Mouse (Mus musculus): ENCODE data around the gene Fndc9. TPM values are rescaled to one million over a fixed set of nuclear protein-coding genes. Genes with fewer than 3 reads are reported as not detected.
A peak's percentile ranks its signal among the peaks of the same experiment; 100 is the strongest.

Gene Fndc9
- total RNA-seq, 2 experiments from 2014 or later: 0.92 to 1.3 TPM

DNA sequence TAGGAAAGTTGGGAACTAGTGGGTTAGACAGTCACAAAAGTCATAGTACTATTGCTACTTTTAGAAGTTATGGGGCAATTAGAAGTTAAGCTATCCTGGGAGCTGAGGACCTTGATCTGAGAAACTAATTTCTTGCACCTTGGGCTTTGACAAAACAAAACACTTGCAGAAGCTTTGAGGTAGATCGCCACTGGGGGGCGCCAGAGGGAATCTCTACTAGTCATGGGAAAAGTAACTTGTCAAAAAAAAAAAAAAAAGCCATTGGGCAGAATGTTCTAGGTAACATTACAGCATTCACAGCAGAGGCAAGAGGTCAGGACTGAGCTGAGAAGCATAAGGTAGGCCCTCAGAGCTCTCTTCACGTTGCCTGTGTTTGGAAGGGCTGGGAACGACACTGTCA is 1.6 kb downstream of the Fndc9 start:
- peak in 1 of 2 experiments; percentile 62 for DNase-seq

DNA sequence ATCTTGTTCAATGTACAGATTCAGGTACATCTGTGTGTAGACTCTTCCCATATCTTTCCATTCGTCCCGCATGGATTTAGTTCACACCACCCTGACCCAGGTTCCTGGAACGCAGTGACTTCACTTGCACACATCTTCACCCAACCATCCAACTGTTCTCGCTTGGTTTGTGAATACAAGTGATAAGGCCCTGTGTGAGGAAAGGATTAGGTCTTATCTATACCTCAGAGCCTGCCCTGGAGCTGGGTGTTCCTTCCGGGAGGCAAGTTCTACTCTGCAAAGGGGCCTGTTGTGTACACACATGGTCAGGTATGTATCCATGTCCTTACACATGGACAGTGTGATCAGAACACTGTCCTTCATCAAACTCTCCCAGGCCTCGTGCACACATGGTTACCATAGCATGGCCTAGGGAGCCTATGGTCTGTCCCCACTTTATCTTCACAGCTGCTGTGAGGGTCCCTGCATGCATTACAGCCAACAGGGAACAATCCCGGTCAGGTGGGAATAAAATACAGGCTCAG is 5.9 kb downstream of the Fndc9 start:
- DNase-seq: no peak

DNA sequence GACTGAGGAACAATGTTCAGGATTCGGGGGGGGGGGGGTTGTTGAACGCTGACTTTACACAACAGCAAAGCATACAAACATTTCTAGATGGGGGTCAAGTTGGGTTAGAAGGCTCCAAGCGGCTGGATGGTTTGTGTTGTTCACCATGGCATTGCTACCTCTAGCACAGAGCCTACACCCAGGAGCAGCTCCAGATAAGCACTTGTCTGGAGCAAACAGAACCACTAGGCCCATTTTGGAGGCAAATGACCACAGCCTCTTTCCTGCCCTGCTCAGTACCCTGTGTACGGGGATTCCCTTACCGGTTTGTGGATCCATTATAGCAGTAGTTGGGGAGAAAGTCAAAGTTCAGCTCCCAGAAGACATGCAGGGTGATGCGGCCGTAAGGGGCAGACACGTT is 6.7 kb downstream of the Fndc9 start:
- no peak for DNase-seq

DNA sequence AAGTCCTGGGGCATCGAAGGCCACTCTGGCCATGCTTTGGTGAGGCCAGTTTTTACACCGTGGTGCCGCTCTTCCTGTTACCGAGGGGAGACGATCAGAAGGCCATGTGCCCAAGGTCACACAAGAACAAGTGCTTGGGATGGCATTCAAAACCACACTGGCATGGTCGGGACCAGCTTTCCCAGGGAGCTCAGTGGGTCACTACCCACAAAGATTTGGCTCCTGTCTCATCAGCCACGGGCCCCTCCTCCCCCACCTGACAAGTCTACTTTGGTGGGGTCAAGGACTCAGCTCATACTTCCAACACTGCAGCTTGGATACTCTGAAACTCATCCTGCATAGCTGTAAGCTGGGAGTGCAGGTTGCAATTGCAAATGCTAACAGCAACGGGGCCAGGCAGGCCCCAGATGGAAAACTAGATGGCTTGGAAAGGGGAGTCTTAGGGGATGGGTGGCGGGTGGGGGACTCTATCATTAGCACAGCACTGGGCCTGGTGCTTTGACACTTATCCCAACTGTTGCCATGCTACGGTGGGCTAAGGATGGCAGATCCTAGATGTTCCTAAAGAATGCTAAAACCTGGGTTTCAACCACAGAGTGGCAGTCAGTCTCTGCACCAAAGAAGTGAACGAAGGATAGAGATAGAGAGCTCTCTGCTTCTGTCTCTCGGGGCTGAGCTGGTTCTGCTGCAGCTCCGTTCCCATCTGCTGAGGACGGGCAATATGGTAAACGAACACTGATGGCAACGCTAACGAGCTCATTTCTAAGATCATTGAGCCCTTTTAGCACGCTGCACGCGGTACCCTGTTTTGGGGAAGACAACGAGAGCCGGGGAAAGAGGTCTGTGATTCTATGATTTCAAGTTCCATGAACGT is 9.6 kb downstream of the Fndc9 start:
- DNase-seq: peak in 1 of 2 experiments; percentile 59

DNA sequence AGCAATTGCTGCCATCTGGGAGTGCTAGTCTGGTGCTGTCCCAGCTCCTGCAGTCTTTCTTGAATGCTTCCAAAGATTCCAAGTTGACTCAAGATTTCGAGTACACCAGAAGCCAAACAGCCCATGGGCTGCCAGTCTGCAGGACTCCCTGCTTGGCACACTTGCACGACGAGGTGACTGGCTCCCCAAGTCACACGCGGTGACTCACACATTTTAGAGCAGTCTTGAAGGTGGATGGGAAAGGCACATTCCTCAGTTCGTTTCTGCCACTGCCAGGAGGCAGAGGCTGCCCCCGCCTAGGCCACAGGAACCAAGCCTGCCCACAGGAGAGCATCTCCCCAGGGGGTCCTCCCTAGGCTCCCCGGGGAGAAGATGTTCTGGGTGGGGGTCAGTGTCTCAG is 10.6 kb downstream of the Fndc9 start:
- DNase-seq: no peak

DNA sequence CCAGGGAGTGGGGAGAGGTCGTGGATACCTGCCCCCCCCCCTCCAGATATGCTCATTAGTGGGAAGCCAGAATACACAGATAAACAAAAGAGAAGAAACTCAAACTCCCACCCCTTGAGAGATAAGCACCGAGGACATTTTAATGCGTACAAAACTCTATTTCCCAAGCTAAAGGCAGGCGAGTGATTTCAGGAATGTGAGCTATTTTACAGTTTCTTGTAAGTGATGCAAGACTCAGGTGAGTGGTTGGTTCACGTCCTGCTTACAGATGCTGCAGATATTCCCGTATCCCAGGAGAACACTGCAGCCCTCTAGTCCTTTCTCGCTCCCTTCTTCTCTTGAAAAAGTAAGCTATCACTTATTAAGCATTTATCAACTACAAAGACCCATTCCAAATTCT is 11.1 kb downstream of the Fndc9 start:
- no peak for DNase-seq

DNA sequence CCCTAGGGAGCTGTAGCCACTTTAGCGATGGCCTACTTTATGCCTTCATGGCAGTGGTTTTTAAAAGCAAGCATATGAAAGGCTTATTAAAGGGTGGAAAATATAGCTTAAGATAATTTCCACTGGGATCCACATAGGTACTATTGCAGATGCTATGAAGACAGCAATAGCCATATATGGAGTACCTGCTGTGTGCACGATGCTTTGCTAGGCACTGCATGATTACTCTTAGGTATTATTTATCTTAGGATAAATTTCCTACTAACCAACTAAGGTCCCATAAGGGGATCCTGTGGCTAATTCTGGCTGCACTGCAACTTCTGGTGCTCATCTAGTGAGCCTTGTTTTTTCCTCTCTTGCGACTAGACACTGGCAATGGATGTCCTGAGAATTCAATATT is 13.0 kb downstream of the Fndc9 start:
- no peak for DNase-seq

DNA sequence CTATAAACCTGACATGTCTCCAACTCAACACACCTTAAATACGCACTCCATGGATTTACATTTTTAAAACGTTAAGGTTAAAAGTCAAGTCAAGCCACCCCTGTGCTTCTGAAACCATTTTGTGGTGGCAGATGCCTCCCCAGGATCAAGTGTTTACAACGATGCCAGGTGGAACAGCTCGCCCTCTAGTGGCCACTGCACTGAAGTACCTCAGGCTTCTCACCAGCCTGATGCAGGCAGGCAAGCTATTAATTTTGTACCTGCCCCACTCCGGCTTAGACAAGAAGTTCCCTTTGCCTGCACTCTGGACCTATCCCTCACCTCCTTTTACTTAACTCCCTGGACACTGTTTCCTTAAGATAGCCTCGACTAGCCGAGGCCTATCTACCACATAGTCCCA is 16.7 kb downstream of the Fndc9 start:
- DNase-seq: peak; percentile 59 to 66

DNA sequence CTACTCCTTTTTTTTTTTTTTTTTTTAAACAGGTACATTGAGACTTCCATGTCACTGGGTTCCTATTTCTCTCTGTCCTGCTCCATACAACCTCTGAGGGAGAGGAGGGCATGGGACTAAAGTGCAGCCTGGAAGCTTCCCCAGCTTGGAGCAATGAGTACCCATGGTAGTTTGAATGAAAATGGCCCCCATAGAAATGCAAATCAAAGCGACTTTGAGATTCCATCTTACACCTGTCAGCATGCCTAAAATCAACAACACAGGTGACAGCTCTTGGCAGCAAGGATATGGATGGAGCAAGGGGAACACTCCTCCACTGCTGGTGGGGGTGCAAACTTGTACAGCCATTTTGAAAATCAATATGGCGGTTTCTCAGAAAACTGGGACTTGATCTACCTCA is 20.0 kb downstream of the Fndc9 start:
- no peak for DNase-seq

DNA sequence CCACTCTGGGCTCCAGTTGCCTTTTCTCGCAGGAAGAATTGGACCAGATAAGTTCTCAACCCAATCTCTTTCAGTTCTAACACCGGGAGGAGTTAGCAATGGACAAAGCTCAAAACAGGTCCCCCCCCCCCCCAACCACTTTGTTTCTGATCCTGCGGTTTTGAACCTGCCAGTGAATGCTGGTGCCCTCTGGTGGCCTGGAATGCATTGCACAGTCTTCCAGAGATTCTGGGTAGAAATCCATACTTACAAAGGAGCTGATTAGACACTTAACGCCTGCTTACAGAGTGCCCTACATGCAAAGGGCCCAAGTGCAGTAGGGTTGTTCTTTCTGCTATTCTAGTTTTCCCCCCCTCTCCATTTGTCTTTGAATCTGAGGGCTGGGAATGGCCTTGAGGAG is 22.9 kb downstream of the Fndc9 start:
- no peak for DNase-seq

DNA sequence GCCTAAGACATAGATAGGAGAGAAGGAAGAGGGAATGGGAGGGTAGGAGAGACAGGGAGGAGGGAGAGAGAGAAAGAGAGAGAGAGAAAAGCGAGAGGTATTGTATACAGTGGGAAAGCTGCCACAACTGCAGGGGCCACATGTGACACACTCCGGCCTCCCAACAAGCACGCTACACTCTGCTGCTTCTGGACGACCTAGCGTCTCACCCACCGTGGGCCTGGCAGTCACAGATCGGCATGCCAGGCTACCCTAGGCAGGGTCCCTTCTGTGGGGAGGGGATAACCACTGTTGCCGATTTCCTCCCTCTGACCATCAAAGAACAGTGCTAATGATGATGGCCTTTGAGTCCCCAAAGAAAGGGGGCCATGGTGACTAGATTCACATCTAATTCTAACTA is 23.4 kb downstream of the Fndc9 start:
- no peak for DNase-seq

DNA sequence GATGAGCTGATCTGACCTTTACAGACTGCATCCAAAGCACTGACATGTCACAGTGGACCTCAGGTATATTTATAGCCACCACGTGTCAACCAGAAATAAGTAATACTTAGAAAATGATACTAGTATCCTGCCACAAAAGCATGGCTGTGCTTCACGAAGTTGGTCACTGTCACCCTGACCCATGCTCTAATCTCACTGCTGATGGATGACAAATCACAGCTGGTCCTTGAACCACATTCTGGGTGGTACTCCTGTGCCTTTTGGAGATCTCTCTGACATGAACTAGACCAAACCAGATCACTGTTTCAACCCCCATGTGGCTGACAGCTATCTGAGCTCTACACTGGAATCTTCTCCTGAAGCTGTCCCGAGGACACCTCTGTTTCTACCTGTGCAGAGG is 27.5 kb downstream of the Fndc9 start:
- DNase-seq: no peak

DNA sequence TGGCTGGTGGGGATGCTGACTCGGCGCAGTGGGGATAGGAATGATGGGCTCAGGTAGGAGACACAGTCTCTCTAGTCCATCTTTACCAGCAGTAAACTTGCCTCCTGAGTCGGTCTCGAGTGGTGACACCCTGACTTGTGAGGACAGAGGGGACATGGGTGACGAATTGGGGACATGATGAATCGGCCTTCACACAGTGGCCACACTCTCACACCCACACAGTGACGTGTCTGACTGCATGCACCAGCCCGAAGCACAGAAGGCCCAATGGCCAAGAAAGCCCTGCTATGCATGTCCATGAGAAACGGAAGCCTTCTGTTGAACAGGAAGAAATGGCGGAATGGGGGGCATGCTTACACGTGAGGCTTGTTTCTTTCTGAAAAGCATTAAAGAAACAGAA is 28.0 kb downstream of the Fndc9 start:
- no peak for DNase-seq

DNA sequence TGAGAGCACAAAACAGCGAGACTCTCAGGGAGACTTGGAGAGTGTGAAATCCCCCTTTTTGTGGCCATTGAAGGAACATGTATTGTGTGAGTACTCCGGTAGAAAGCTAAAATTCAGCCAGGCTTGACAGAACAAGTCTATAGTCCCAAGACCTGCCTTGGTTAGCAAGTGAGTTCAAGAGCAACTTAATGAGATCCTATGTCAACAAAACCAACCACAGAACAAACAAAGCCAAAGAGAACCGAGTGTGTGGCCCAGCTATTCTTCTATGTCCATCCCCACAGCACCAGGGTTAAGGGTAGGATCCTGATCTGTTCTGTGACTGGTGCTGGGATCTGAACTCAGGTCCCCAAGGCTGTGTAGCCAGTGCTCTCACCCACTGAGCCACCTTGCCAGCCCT is 29.3 kb downstream of the Fndc9 start:
- no peak for DNase-seq

DNA sequence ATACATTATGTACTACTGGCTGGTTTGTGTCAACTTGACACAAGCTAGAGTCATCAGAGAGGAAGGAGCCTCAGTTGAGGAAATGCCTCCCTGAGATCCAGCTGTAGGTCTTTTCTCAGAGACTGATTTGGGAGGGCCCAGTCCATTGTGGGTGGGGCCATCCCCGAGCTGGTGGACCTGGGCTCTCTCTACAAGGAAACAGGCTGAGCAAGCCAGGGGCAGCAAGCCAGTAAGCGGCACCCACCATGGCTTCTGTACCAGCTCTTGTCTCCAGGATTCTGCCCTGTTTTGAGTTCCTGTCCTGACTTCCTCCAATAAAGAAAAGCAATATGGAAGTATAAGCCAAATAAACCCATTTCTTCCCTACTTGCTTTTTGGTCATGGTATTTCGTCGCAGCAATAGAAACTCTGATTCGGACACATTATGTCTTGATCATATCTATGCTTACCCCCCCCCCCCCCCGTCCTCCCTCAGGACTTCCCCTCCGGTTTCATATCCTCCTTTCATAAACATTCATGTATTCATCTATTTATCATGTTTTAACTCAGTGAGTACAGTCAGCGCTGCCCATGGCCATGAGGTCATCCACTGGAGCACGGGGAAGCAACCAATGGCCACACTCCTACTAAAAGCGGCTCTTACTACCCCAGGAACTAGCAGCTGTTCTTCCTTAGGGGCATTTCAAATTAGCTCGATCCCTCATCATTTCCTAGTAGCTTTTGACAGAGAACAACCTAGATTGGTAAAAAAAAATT is 29.9 kb downstream of the Fndc9 start:
- DNase-seq: no peak

DNA sequence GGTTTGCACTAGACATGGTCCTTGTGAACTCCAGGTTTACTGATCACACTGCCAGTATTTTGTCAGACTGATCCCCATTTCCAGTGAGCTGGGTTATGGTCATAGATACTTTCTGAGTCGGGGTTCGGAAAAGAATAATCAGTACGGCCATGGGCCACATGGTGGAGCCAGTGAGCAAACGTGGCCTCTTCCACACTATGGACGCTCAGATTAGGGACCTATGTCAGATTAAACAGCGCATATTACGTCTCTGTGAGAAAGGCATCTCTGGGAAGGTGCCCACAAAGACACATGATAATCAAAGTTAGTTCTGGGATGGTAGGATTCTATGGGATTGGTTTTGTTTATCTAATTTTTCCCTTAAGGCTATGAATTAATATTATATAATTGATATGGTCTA is 33.7 kb downstream of the Fndc9 start:
- peak; percentile 56 to 66 for DNase-seq

DNA sequence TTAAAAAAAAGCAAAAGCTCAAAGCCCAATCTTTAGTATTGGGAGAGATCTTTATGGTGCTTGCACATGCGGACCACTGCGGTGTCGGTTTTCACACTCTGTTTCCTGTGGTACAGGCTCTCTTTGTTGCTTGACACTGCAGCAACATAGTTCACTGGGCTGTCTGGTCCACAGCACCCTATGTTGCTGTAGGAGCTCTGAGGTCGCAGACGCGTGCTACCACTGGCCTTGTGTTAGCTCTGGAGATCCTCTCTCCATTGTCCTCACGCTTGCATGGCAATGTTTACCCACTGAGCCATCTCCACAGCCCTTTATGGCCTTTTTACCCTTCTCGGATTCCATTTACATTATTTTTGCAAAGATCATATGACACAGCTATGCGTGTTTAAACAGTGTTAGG is 34.1 kb downstream of the Fndc9 start:
- no peak for DNase-seq

DNA sequence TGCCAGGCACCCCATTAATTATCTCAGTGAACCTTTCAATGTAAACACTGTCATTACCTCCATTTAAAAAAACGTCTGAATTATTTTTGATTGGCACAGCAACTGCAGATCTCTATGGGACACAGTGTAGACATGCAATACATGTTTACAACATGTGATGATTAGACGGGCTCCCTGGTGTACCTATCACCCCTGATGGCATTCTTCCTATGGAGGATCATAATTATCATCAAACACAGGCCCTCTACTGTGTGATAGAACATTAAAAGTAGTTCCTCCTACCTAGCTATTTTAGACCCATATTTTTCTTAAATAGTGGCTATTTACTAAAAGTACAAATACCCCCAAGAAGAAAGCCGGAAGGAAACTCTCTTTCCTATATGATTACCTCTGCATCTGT is 34.6 kb downstream of the Fndc9 start:
- DNase-seq: no peak

DNA sequence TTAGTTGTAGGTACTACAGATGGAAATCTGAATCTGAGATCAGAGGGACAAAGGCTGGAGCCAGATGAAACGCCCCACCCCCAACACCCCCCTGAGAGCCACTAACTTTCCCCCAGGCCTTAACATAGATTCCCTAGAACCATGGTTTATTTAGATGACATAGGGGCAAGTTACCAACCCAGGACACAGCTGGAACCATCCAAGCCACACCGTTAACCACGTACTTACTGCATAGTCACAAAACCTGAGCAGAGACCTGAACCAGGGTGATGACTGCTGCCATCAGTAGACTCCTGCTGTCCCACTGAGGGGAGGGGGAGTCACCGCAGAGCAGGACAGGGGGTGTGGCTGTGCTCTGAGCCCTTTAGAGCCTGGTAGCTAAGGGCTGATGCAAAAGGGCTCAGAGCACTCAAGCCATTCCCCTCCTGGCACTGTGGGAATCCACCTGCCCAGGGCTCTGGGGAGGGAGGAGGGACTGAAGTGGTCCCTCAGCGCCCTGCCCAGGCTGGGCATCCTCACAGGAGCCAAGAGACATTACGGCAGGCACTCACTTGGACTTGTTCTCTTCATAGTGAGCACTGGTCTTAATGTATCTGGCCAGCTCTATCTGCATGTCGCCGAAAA is 36.8 kb downstream of the Fndc9 start:
- DNase-seq: no peak

DNA sequence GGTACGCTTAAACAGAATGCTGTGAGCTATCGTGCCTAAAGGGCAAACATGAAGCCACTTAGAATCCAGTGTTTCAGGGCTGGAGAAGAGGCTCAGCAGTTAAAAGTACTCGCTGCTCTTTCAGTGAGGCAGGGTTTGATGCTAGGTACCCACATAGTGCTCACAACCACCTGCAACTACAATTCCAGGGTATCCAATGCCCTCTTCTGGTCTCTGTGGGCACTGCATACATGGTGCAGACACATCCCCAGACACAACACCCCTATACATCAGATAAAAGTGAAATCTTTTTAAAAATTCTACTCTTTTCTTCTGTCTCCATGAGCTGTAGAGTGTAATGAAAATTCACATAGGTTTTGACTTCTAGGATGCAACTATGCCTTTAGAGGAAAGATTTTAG is 38.6 kb downstream of the Fndc9 start:
- no peak for DNase-seq

DNA sequence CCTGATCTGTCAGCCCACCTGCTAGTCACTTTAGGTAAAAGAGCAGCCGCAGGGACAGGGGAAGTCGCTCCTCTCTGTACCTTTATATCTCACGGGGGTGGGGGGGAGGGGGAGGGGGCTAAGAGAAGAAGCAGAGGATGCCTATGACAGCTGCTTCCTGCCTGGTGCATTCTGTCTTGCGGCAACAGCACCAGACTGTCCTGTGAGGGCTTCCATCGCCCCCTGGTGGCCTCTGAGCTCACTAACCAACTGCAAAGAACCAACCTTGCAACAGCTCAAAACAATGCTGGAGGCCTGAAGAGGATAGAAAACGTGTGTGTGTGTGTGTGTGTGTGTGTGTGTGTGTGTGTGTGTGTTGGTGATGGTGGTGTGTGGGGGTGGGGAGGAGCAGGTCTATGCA is 40.0 kb downstream of the Fndc9 start:
- DNase-seq: peak; percentile 74 to 76

DNA sequence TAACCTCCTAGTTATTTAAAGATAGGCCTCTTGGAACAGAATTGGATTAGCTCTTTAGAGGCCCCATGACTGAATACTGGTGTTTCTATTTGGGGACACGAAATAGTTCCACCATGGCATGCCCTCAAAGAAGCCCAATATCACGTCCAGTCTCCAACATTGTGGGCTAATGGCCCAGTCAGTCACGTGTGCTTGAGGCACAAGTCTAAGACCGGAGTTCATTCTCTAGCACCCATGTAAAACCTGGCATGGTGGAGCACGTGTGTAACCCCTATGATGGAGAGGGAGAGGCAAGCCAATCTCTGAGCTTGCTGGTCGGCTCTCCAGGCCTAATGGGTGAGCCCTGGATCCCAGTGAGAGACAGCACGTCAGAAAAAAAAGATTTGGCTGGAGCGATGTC is 40.8 kb downstream of the Fndc9 start:
- no peak for DNase-seq

DNA sequence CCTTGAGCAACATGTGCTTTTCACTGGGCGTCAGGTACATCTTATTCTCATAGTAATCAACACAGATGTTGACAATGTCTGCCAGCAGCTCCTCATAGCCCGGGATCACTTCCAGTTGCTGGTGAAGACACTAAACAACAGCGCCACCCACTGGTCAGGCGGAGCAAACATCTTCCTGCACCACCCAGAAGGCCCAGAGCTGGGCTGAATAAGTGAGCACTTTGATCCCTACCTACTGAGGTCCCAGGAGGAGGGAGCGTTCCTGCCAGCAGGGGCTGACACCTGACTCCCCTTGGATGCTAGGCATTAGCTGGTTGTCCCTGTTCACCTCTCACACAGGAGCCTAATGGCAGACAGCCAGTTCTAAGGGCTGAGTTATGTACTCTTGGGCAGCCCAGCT is 41.4 kb downstream of the Fndc9 start:
- DNase-seq: no peak

Measured in layer of hippocampus, postnatal 36 days (tissue).